Mouse (Mus musculus): Measurements from ENCODE around the gene Cys1.
"Not testable (repeated sequence)": the region's sequence is repeated elsewhere in the genome, so short reads cannot be mapped to it uniquely, and the experiment has no call there.

The Cys1 gene

GRCm38 (mm10) chr12:24644125-24644571, 37.5 kb downstream of the Cys1 start:
- DNase-seq = no peak

GRCm38 (mm10) chr12:24642370-24642802, 39.2 kb downstream of the Cys1 start:
- DNase-seq = peak; percentile 65 to 74

GRCm38 (mm10) chr12:24638787-24639186, 42.8 kb downstream of the Cys1 start:
- not testable (repeated sequence) for DNase-seq

GRCm38 (mm10) chr12:24634648-24635047, 47.0 kb downstream of the Cys1 start:
- DNase-seq = no peak

GRCm38 (mm10) chr12:24634212-24634611, 47.4 kb downstream of the Cys1 start:
- no peak for DNase-seq

- no peak for DNase-seq
Measured at GRCm38 (mm10) chr12:24633753-24634191, 47.8 kb downstream of the Cys1 start.

GRCm38 (mm10) chr12:24632404-24632803, 49.2 kb downstream of the Cys1 start:
- no peak for DNase-seq

- no peak for DNase-seq
Measured at GRCm38 (mm10) chr12:24630220-24630619, 51.4 kb downstream of the Cys1 start.

GRCm38 (mm10) chr12:24627215-24627614, 54.4 kb downstream of the Cys1 start:
- DNase-seq = no peak

GRCm38 (mm10) chr12:24626401-24626800, 55.2 kb downstream of the Cys1 start:
- DNase-seq = no peak

- DNase-seq = no peak
Measured at GRCm38 (mm10) chr12:24623486-24624251, 57.9 kb downstream of the Cys1 start.

GRCm38 (mm10) chr12:24619436-24619835, 62.2 kb downstream of the Cys1 start:
- DNase-seq = no peak

Measured in cerebellum, postnatal 36 days (tissue).